Mouse (Mus musculus) bone marrow macrophage, adult 2 months (primary cell): ENCODE results near the gene Speg. TPM values are rescaled to one million over a fixed set of nuclear protein-coding genes. Genes with fewer than 3 reads are reported as not detected.
A peak's percentile ranks its signal among the peaks of the same experiment; 100 is the strongest.

ENCODE experiments used
- H3K27ac ChIP-seq: 2 replicates; pipeline ENCODE4 v1.5.1; 2012; ENCODE audit warnings: low read depth, low read length; ENCODE audit not compliant: insufficient read depth
- H3K4me1 ChIP-seq: 2 replicates; pipeline ENCODE4 v1.6.1; 2012; ENCODE audit warnings: low read length; ENCODE audit not compliant: control insufficient read depth, insufficient read depth
- H3K4me3 ChIP-seq: 2 replicates; pipeline ENCODE4 v1.5.1; 2012; ENCODE audit warnings: mild to moderate bottlenecking, low read length, moderate library complexity; ENCODE audit not compliant: insufficient read depth
- CTCF ChIP-seq: IDR thresholded peaks from 2 replicates; pipeline ENCODE4 v1.5.1; 2012; ENCODE audit warnings: low read depth, mild to moderate bottlenecking, low read length, moderate library complexity
- POLR2A ChIP-seq: IDR thresholded peaks from 2 replicates; pipeline ENCODE4 v1.6.1; 2012; ENCODE audit warnings: mild to moderate bottlenecking, low read depth, low read length, borderline replicate concordance
- polyA plus RNA-seq: library from polyadenylated mRNA; stranded (reverse); fragments of >200 nt; gene quantifications from 2 replicates; pipeline ENCODE4 v1.2.4, GENCODE M21; 2012; ENCODE audit not compliant: missing spikeins, insufficient read depth, insufficient read length

Gene Speg
- polyA plus RNA-seq, 1 experiment, result 36.2 TPM

DNA sequence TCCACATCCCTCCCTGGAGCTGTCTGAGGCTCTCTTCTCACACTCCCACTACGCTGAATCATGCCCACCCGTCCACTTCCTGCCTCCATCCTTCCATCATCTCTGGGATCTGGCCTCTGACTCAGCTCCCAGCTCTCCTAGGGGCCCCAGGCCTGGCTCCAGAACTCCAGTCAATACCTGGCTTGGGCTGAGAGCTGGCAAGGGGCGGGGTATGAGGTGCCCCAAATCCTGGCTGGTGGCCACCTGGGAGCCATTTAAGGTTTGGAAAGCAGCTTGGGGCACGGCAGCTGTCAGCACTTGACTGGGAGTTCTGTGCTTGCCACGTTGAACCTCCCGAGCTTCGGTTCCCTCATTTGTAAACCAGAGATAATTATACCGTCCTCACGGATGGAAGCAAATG is 18.0 kb downstream of the Speg start:
- Histone ChIP-seq H3K27ac (no peak overlapping the region), H3K4me1 (no peaks in the 10 kb centered on the region), H3K4me3 (no peak overlapping the region)
- TF ChIP-seq POLR2A (no peak), CTCF (no peak)

DNA sequence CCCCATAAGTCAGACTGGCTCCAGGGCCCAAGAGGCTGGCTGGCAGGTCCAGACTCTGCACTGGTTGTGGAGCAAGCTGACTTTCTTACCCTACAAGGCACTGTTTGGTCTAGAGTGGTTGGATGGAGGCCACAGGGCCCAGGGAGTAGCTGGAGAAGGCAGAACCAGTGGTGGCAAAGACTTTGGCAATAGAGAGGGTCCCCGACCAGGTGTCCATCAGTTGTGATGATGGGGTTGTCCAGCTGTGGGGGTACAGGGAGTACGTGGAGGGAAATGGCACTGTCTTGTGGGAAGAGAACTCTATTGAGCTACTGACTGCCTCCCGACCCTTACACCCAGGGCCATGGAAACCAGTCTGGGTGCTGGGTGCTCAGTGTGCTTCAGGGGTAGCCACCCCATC is 18.7 kb downstream of the Speg start:
- Histone ChIP-seq H3K4me1 (peaks cover 4% of the 10 kb centered on the region), H3K4me3 (no peak overlapping the region), H3K27ac (no peak overlapping the region)
- no peak for TF ChIP-seq POLR2A
- no peak for TF ChIP-seq CTCF

DNA sequence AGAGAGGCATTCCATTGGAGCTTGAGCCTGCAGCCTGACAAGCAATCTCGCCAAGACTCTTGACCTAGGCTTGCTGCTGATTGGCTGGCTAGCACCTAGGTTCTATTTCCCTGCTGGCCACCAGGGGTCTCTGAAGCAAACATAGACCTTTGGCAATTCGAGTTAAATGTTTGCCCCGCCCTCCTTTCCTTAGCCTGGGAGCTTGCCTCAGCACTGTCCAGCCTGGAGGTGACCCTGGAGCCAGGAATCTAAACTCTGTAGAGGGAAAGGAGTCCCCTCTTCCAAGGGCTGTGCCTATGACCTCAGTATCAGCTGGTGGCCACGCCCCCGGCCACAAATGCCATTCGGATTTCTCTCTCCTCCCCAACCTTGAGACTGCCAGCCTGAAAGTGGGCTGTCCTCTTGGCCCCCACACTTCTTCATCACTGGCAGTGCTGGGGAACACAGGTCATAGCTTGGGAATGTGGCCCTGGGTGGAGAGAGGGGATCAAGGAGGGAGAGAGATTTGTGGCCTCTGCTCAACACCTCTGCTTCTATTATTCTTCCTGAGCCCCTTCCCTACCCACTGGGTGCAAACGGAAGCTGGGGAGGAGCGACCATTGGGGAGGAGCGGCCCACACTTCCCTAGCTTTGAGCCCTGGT is 23.8 kb downstream of the Speg start:
- Histone ChIP-seq H3K27ac (peak overlapping the region; percentile 90), H3K4me1 (peaks cover 28% of the 10 kb centered on the region), H3K4me3 (peak overlapping the region; percentile 79)
- TF ChIP-seq CTCF (peak; percentile 30; the same call in 1 of the 2 replicates), POLR2A (no peak)

DNA sequence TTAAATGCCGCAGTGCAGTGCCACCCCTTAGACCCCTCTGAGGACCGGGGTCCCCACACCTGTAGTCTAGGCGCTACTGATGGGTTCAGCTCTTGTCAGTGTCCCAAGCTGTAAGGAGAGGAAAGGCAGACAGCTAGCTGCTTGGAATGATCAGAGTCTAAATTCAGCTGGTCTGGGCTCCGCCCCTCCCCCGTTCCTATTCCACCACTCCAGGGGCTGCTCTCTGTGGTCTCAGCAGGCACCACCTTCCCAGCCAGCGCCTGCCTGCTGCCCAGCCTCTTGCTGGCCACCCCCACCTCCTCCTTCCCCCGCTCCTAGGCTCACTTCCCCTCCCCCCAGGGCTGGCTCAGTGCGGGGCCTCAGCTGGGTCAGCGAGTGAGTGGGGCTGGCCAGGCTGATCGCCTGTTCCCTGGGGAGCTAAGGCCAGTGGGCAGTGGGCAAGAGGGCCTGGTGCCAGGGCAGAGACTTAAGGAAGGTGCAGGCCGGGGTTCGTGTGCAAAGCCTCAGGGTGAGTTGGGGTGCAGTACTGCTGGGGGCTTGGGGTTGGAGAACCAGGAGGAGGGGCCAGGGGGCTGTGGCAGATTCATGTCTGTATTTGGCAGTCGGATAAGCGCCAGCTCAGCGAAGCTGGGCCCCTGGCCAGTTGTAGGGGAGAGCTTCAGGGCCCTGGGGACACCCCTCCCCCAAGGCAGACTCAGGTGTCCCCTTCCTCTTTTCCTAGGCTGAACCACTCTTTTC is 24.8 kb downstream of the Speg start:
- TF ChIP-seq CTCF (no peak), POLR2A (no peak)
- Histone ChIP-seq H3K4me3 (peak overlapping the region; percentile 79), H3K4me1 (peaks cover 28% of the 10 kb centered on the region), H3K27ac (peak overlapping the region; percentile 90)

DNA sequence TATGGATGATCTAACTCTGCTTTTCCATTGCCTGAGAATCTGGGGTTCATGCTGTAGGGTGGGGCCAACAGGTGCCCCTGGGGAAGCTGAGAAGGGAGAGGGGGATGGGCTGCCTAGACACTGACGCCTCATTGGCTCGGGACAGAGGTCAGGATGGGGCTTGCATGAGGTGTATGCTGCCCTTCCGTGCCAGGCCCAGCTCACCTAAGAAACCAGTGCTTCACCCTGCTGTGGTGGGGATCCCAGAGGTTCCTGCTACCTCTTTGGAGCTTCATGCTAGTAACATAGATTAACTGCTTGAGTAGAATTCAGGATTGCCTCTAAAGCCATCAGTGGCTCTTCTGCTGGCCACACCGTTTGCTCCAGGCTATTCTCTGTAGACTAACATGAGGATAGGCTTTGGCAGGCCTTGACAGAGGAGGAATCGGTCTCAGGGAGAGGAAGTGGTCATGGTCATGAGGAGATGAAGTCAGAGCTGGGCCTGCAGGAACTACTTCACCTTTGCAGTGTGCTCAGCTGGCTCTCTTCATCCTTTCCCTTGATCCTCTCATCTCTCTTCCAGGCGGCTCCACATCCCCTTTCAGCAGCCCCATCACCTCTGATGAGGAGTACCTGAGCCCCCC is 25.5 kb downstream of the Speg start:
- TF ChIP-seq CTCF, result no peak
- no peak for TF ChIP-seq POLR2A
- Histone ChIP-seq H3K27ac (peak overlapping the region; percentile 90), H3K4me3 (peak overlapping the region; percentile 79)

DNA sequence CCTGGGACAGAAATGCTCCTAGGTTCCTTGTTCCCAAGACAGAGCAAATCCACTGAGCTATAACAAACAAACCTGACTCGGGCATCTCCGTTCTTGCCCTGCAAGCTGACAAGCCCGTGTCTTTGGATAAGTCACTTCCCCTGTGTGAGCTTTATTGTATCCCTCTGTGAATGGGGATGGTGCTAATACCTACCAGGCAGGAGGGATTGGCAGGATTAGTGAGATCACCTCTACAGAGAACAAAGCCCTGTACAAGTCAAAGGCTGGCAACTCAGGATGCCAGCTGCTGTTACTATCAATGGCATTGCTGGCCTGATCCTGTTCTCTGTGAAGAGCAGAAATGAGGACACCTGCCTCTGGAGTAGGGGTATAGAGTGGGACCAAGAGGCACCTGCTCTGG is 30.4 kb downstream of the Speg start:
- no peak overlapping the region for H3K4me3 ChIP-seq
- no peak overlapping the region for H3K27ac ChIP-seq
- TF ChIP-seq POLR2A, result no peak
- TF ChIP-seq CTCF, result no peak
- H3K4me1 ChIP-seq, result peaks cover 16% of the 10 kb centered on the region

More for the DNA sequence above, 25.5 kb downstream of the Speg start:
- H3K4me1 ChIP-seq, result peaks cover 28% of the 10 kb centered on the region

DNA sequence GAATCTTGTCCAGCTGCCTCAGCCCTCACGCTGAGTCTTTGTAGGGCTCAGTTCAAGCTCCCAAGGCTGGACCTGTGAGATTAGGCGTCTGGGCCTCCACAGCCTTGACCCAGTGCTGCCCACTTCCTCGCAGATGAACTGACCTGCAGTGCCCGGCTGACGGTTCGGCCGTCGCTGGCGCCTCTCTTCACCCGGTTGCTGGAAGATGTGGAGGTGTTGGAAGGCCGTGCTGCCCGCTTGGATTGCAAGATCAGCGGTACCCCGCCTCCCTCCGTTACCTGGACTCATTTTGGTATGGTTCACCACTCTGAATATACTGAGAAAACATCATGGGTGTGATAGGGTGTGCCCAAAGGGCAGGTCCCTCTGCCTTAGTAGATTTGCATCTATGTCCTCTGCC is 31.1 kb downstream of the Speg start:
- TF ChIP-seq CTCF (no peak), POLR2A (no peak)
- Histone ChIP-seq H3K4me3 (no peak overlapping the region), H3K27ac (no peak overlapping the region), H3K4me1 (peaks cover 13% of the 10 kb centered on the region)

DNA sequence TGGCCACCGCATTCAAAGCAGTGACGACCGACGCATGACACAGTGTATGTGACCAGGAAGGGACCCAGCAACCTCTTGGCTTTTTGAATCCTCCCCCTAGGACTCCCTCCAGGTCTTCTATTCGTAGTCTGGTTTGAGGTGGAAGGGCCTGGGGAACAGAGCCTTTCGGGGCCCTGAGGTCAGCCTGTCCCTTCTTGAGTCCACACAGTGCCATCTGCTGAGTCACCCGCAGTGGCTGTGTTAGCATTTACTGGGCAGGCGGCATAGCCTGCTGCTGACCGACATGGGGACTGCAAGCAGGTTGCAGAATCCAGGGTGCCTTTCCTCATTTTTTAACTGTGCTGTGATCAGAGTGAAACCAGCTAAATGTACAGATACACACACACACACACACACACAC is 32.0 kb downstream of the Speg start:
- TF ChIP-seq POLR2A (no peak), CTCF (no peak)
- Histone ChIP-seq H3K27ac (no peak overlapping the region), H3K4me1 (peaks cover 6% of the 10 kb centered on the region), H3K4me3 (no peak overlapping the region)

DNA sequence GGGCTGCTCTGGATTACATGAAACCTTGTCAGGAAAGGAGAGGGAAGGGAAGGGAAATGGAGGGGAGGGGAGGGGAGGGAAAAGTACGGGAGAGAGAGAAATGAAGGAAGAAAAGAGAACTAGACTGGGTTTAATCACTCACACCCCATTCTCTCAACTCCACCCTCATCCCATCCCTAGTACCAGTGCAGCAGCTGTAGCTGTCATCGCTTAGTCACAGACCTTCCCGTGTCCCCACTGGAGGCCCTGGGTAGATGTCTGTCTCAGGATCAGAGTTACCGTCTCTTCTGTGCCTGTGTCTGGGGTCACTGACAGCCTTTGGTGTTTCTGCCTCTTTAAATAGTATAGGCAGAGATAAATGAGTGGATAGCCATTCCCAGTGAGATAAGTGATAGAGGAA is 33.1 kb downstream of the Speg start:
- TF ChIP-seq CTCF, result no peak
- TF ChIP-seq POLR2A, result no peak
- H3K27ac ChIP-seq, result no peak overlapping the region

DNA sequence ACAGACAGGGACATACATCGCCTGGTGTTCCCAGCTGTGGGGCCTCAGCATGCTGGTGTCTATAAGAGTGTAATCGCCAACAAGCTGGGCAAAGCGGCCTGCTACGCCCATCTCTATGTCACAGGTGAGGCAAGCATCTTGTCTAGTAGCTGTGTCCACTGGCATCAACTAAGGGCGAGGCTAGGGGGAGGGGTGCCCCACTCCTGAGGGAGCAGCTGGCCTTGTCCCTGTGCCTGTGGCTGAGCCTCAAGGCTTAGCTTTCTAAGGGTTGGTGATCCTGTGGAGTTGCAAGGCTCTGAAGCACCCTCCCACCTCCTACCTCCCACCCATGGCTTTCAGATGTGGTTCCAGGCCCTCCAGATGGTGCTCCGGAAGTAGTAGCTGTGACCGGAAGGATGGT is 34.9 kb downstream of the Speg start:
- Histone ChIP-seq H3K4me1 (no peaks in the 10 kb centered on the region), H3K27ac (no peak overlapping the region), H3K4me3 (no peak overlapping the region)
- TF ChIP-seq POLR2A (no peak), CTCF (no peak)

More for the DNA sequence above, 33.1 kb downstream of the Speg start:
- no peak overlapping the region for H3K4me3 ChIP-seq
- no peaks in the 10 kb centered on the region for H3K4me1 ChIP-seq
